ENCODE assay signal across 35 mouse cellular contexts in genomic region chr3:98005306-98005705, GRCm38 (mm10). TPM values are rescaled to one million over a fixed set of nuclear protein-coding genes. Genes with fewer than 3 reads are reported as not detected.
DNase-seq lines count a peak whose midpoint lies in the region; ATAC-seq lines count a peak whose summit lies in the region.
"Had no signal": no experiment of that assay in that cellular context is flagged by ENCODE, and none has a peak within 500 bp of the region (broad histone marks: within the 10 kb centered on the region; RNA-seq: fewer than 3 reads in every experiment).

No protein-coding gene starts in this region.

- peak; percentile 79 for DNase-seq in heart, adult 11 months
- DNase-seq in MEL-GATA-1-ER (ENCODE audit: extremely low read depth, low read depth), result peak; percentile 81
- DNase-seq in testis, postnatal 10 days (ENCODE audit: low spot score), result no peak
- DNase-seq in kidney, adult 11 months, result no peak
- no peak for DNase-seq in kidney, postnatal 14 days
- DNase-seq: adrenal gland, postnatal 10 days; cerebellum, adult 11-12 months; cerebellum, adult 9-11 months; gastrocnemius, postnatal 25 days; heart, adult 2 months; heart, postnatal 10 days; kidney, adult 8-10 months; layer of hippocampus, adult 9-11 months; liver, embryonic 13.5 days; lung, adult 18-20 months; lung, postnatal 4 days; retina, postnatal 1 day; right cerebral cortex, postnatal 14 days; thymus, postnatal 14 days had no signal

- 70% methylated on average over 5 of the region's 5 CpGs for WGBS in heart, embryonic 12.5 days

- no peak for ATAC-seq in heart, embryonic 12.5 days (ENCODE audit: insufficient number of reproducible peaks, low FRiP score)
- ATAC-seq in hematopoietic stem cell, adult 5-6 weeks (replicated peaks in 1 of 2; ENCODE audit: insufficient read depth in 1 of 2, low FRiP score in 2 of 2, low TSS enrichment in 1 of 2, low read depth in 1 of 2, poor library complexity in 2 of 2, severe bottlenecking in 2 of 2), result peak; percentile 66 to 82
- peak; percentile 69 for ATAC-seq in monocyte, adult 5-6 weeks (replicated peaks; ENCODE audit: insufficient number of reproducible peaks, low FRiP score, low TSS enrichment, poor library complexity, severe bottlenecking)
- ATAC-seq: activated CD4-positive, CD25-positive, alpha-beta regulatory T cell, adult 4 months; hindbrain, embryonic 16.5 days; lung, postnatal 0 days; midbrain, embryonic 16.5 days had no signal

- no peak overlapping the region for H3K4me2 ChIP-seq in heart, embryonic 12.5 days
- H3K4me2 ChIP-seq: heart, embryonic 13.5 days; limb, embryonic 15.5 days; liver, embryonic 13.5 days; midbrain, embryonic 11.5 days; neural tube, embryonic 12.5 days; stomach, embryonic 15.5 days had no signal

- H3K9me3 ChIP-seq in heart, embryonic 12.5 days (replicated peaks), result no peaks in the 10 kb centered on the region
- H3K9me3 ChIP-seq: heart, embryonic 13.5 days; limb, embryonic 10.5 days; limb, embryonic 15.5 days; liver, embryonic 13.5 days; neural tube, embryonic 12.5 days; stomach, embryonic 15.5 days had no signal

- H3K9ac ChIP-seq in heart, embryonic 12.5 days, result no peak overlapping the region
- H3K9ac ChIP-seq: heart, embryonic 13.5 days; limb, embryonic 15.5 days; neural tube, embryonic 12.5 days; stomach, embryonic 15.5 days had no signal

- H3K4me3 ChIP-seq in heart, embryonic 12.5 days, result no peak overlapping the region
- H3K4me3 ChIP-seq: erythroblast, embryonic 14.5 days; heart, adult 2 months; heart, embryonic 13.5 days; limb, embryonic 10.5 days; limb, embryonic 15.5 days; liver, embryonic 13.5 days; myocyte; neural tube, embryonic 12.5 days; stomach, embryonic 15.5 days had no signal

- no peaks in the 10 kb centered on the region for H3K36me3 ChIP-seq in heart, embryonic 12.5 days
- H3K36me3 ChIP-seq: heart, embryonic 13.5 days; limb, embryonic 10.5 days; limb, embryonic 15.5 days; liver, embryonic 13.5 days; neural tube, embryonic 12.5 days; stomach, embryonic 15.5 days had no signal

- H3K4me1 ChIP-seq in heart, embryonic 12.5 days (replicated peaks), result no peaks in the 10 kb centered on the region; the same call in 1 of the 2 replicates
- H3K4me1 ChIP-seq: heart, embryonic 13.5 days; limb, embryonic 15.5 days; neural tube, embryonic 12.5 days; stomach, embryonic 15.5 days had no signal

- peaks cover 3% of the 10 kb centered on the region; the same call in 1 of the 2 replicates for H3K27me3 ChIP-seq in heart, embryonic 12.5 days (replicated peaks)
- H3K27me3 ChIP-seq: limb, embryonic 15.5 days; liver, embryonic 13.5 days; neural tube, embryonic 12.5 days; stomach, embryonic 15.5 days had no signal

- H3K27ac ChIP-seq in heart, embryonic 12.5 days (ENCODE audit: poor library complexity, severe bottlenecking), result no peak overlapping the region
- H3K27ac ChIP-seq: heart, adult 2 months; heart, embryonic 13.5 days; kidney, postnatal 0 days; limb, embryonic 10.5 days; limb, embryonic 15.5 days; liver, embryonic 13.5 days; neural tube, embryonic 12.5 days; stomach, embryonic 15.5 days had no signal

RNA-seq across cellular contexts. Expression of gene Notch2, which starts 8.0 kb away (rescaled TPM):
- 16.7 and 17.7 TPM in 2 replicates for polyA plus RNA-seq in heart, embryonic 12.5 days (2016; fragmentation: Nextera tagmentation; extraction: Ambion mirVana)
- total RNA-seq in hematopoietic stem cell, adult 5-6 weeks (2017), result 46.6 and 58.7 TPM in 2 replicates
- 127 to 158 TPM (median 135 TPM) in 3 replicates for total RNA-seq in monocyte, adult 5-6 weeks (2017)

Comparison
In these comparisons a context has a peak if more than half of its experiments do, and no peak if none do; other contexts are left out.
1. DNase-seq: peak in heart, adult 11 months (single experiment) and MEL-GATA-1-ER (single experiment); none in testis, postnatal 10 days (single experiment), kidney, adult 11 months (single experiment) and kidney, postnatal 14 days (single experiment).